Mouse (Mus musculus) olfactory bulb, adult 2 months (tissue): ENCODE measurements around the gene Il1f10.

Experiments
- CTCF ChIP-seq: fragments of 200-500 bp; IDR thresholded peaks from 2 replicates; pipeline ENCODE4 v1.5.1; 2012; ENCODE audit warnings: low read depth, mild to moderate bottlenecking, low read length, moderate library complexity; ENCODE audit not compliant: insufficient read depth
- POLR2A ChIP-seq: fragments of 200-500 bp; IDR thresholded peaks from 2 replicates; pipeline ENCODE4 v1.6.1; 2012; ENCODE audit warnings: mild to moderate bottlenecking, low read depth, low read length, moderate library complexity; ENCODE audit not compliant: insufficient read depth

GRCm38 (mm10) chr2:24335333-24335732 is 44.3 kb downstream of the Il1f10 start:
- TF ChIP-seq CTCF (no peak), POLR2A (no peak)
